Mouse (Mus musculus): ENCODE data around the gene Bcl11b. TPM values are rescaled to one million over a fixed set of nuclear protein-coding genes. Genes with fewer than 3 reads are reported as not detected.

Gene Bcl11b
- polyA plus RNA-seq, 1 experiment from 2014 or later, result 21.6 TPM

- no peaks in the 10 kb centered on the region for H3K9me3 ChIP-seq (replicated peaks)
- H3K36me3 ChIP-seq, result no peaks in the 10 kb centered on the region
- H3K4me1 ChIP-seq, result peaks cover 83% of the 10 kb centered on the region
- H3K4me2 ChIP-seq, result peak overlapping the region; percentile 55
- ATAC-seq (ENCODE audit: low FRiP score), result no peak
- H3K9ac ChIP-seq (replicated peaks), result 0 out of 2 replicates have a peak overlapping the region, but pooled peaks have one; percentile 26
- H3K27me3 ChIP-seq (replicated peaks), result no peaks in the 10 kb centered on the region
- H3K4me3 ChIP-seq (replicated peaks), result no peak overlapping the region
- H3K27ac ChIP-seq (replicated peaks), result peak overlapping the region; percentile 67; the same call in 1 of the 2 replicates
- WGBS, result 18% methylated on average over 14 of the region's 14 CpGs
Observed at GRCm38 (mm10) chr12:107978063-107978462, 25.3 kb downstream of the Bcl11b start.

DNA sequence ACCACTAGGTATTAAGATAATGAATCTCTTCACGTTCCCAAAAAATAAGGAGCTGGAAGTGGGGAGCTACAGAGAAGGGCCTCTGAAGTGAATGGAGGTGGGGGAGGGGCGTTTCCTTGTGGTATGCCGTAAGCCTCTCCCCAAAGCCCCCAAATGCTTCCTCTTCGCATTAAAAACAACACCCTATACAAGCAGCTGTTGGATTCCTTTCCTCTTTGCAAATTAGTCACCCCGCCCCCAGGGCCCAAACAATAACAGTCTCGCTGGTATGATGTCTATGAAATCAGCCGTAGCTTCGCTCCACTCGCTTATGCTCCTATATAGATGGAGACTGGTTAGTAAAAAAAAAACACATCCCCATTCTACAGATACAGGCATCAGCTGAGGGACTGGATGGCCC lies 25.9 kb downstream of the Bcl11b start:
- ATAC-seq (ENCODE audit: low FRiP score), result no peak
- Histone ChIP-seq H3K9ac (replicated peaks) (no peak overlapping the region; the same call in 1 of the 2 replicates), H3K27me3 (replicated peaks) (no peaks in the 10 kb centered on the region), H3K9me3 (replicated peaks) (no peaks in the 10 kb centered on the region), H3K4me3 (replicated peaks) (no peak overlapping the region), H3K27ac (replicated peaks) (peak overlapping the region; percentile 67), H3K4me2 (peak overlapping the region; percentile 55), H3K36me3 (no peaks in the 10 kb centered on the region), H3K4me1 (peaks cover 87% of the 10 kb centered on the region)
- WGBS, result 13% methylated on average over 9 of the region's 9 CpGs

GRCm38 (mm10) chr12:107977086-107977485 lies 26.3 kb downstream of the Bcl11b start:
- H3K4me1 ChIP-seq, result peaks cover 91% of the 10 kb centered on the region
- peak overlapping the region; percentile 16 for H3K4me3 ChIP-seq (replicated peaks)
- peak overlapping the region; percentile 67; the same call in 1 of the 2 replicates for H3K27ac ChIP-seq (replicated peaks)
- H3K9me3 ChIP-seq (replicated peaks), result no peaks in the 10 kb centered on the region
- no peaks in the 10 kb centered on the region for H3K27me3 ChIP-seq (replicated peaks)
- H3K9ac ChIP-seq (replicated peaks), result peak overlapping the region; percentile 28; the same call in 1 of the 2 replicates
- peak overlapping the region; percentile 55 for H3K4me2 ChIP-seq
- H3K36me3 ChIP-seq, result no peaks in the 10 kb centered on the region
- WGBS, result 27% methylated on average over 8 of the region's 8 CpGs
- ATAC-seq (ENCODE audit: low FRiP score), result no peak

DNA sequence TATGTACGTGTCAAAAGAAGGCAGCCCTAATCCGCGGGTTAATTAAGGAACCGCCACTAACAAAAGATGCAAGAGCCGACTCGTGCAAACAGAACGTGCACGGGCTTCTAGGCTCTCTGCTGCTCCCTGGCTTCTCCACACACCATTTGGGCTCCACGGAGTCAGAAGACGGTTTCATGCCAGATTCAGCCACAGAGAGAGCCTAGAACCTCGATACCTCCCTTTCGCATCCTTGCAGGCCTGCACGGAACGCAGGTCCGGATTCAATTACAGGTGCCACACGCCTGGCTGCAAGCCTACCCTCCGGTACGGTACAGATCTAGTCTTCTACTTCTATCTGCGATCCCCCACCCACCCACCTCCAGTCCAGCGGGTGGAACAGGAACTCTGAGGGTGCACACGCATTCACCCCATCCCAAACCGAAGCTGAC lies 26.8 kb downstream of the Bcl11b start:
- Histone ChIP-seq H3K36me3 (no peaks in the 10 kb centered on the region), H3K4me1 (peaks cover 94% of the 10 kb centered on the region), H3K27me3 (replicated peaks) (no peaks in the 10 kb centered on the region), H3K27ac (replicated peaks) (peak overlapping the region; percentile 67), H3K4me3 (replicated peaks) (peak overlapping the region; percentile 16), H3K4me2 (peak overlapping the region; percentile 55), H3K9me3 (replicated peaks) (no peaks in the 10 kb centered on the region), H3K9ac (replicated peaks) (peak overlapping the region; percentile 28; the same call in 1 of the 2 replicates)
- 19% methylated on average over 22 of the region's 22 CpGs for WGBS
- ATAC-seq (ENCODE audit: low FRiP score), result peak; percentile 42; the same call in 1 of the 2 replicates

- H3K9ac ChIP-seq (replicated peaks), result peak overlapping the region; percentile 28; the same call in 1 of the 2 replicates
- ATAC-seq (ENCODE audit: low FRiP score), result peak; percentile 26; the same call in 1 of the 2 replicates
- WGBS, result 13% methylated on average over 14 of the region's 14 CpGs
- no peaks in the 10 kb centered on the region for H3K9me3 ChIP-seq (replicated peaks)
- H3K4me3 ChIP-seq (replicated peaks), result peak overlapping the region; percentile 16
- no peaks in the 10 kb centered on the region for H3K27me3 ChIP-seq (replicated peaks)
- peak overlapping the region; percentile 55 for H3K4me2 ChIP-seq
- no peaks in the 10 kb centered on the region for H3K36me3 ChIP-seq
- peaks cover 94% of the 10 kb centered on the region for H3K4me1 ChIP-seq
- H3K27ac ChIP-seq (replicated peaks), result peak overlapping the region; percentile 67
Observed at GRCm38 (mm10) chr12:107975897-107976570, 27.4 kb downstream of the Bcl11b start.

DNA sequence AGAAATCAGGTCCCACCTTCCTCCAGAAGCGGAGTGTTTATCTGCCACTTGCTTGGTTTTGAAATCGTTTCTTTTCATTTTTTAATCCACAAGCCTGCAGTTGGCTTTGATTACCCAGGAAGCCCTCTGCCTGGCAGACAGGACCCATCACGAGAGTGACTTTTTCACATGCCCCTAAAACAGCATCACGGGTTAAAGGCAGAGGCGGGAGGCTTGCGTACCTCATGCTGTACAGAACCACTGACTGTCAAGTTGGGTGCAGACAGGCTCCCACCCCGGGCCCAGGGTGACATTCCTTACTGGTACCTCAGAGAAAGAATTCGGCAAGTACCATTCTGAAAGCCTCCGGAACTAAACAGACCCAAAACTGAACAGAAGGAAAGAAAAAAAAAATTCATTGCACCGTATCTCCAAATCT lies 27.9 kb downstream of the Bcl11b start:
- peak overlapping the region; percentile 55 for H3K4me2 ChIP-seq
- WGBS, result 63% methylated on average over 10 of the region's 10 CpGs
- no peak overlapping the region for H3K4me3 ChIP-seq (replicated peaks)
- 0 out of 2 replicates have a peak overlapping the region, but pooled peaks have one; percentile 28 for H3K9ac ChIP-seq (replicated peaks)
- H3K36me3 ChIP-seq, result no peaks in the 10 kb centered on the region
- ATAC-seq (ENCODE audit: low FRiP score), result no peak
- H3K27ac ChIP-seq (replicated peaks), result no peak overlapping the region
- peaks cover 92% of the 10 kb centered on the region for H3K4me1 ChIP-seq
- no peaks in the 10 kb centered on the region for H3K9me3 ChIP-seq (replicated peaks)
- no peaks in the 10 kb centered on the region for H3K27me3 ChIP-seq (replicated peaks)

DNA sequence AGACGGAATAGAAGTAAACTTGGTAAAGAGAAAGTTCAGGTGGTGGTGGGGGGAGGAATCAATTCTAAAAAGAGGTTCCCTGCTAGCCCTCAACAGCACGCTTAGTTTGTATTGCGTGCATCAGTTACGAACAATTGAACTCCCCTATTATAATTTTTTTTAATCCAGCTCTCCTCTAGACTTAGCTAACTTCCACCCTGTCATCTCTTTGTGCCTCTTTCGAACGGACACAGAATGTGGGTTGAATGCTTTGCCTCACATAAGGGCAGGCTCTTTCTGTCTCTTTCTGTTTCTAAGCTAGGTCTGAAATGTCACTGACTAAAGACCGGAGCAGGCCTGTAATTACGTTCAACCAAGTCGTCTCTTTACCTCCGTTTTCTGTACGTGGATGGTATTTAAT lies 28.9 kb downstream of the Bcl11b start:
- no peak for ATAC-seq (ENCODE audit: low FRiP score)
- Histone ChIP-seq H3K4me3 (replicated peaks) (no peak overlapping the region), H3K27me3 (replicated peaks) (no peaks in the 10 kb centered on the region), H3K4me1 (peaks cover 89% of the 10 kb centered on the region), H3K4me2 (no peak overlapping the region), H3K9me3 (replicated peaks) (no peaks in the 10 kb centered on the region), H3K9ac (replicated peaks) (no peak overlapping the region), H3K27ac (replicated peaks) (no peak overlapping the region), H3K36me3 (no peaks in the 10 kb centered on the region)
- WGBS, result 56% methylated on average over 11 of the region's 11 CpGs

DNA sequence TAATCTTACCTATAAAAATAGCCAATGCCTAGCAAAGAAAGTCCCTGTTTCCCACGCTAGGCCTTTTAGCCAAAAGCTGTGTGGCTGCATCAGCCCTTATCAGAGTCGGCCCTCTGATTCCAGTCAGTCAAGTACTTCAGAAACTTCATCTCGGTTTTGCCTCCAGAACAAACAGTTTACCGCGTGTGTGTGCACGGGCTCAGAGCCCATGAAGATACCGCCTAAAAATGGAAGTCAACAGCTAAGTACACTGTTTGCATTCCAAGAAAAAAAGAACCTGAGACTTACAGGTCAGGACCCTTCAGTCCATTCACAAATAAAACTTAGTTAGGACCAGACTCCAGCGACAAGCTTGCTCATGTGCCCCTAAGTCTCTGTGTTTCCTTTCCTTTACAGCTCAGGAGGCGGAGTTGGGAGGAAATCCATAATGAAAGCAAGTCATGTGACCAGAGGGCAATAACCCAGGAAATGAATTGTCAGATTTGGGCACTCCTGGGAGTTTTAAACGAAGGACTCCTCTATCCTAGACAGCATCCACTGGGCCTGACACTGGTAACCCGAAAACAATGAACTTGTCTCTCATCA lies 29.8 kb downstream of the Bcl11b start:
- no peaks in the 10 kb centered on the region for H3K9me3 ChIP-seq (replicated peaks)
- peaks cover 89% of the 10 kb centered on the region for H3K4me1 ChIP-seq
- no peaks in the 10 kb centered on the region for H3K27me3 ChIP-seq (replicated peaks)
- H3K4me3 ChIP-seq (replicated peaks), result no peak overlapping the region
- no peak overlapping the region for H3K27ac ChIP-seq (replicated peaks)
- WGBS, result 59% methylated on average over 11 of the region's 11 CpGs
- no peaks in the 10 kb centered on the region for H3K36me3 ChIP-seq
- ATAC-seq (ENCODE audit: low FRiP score), result no peak
- no peak overlapping the region for H3K9ac ChIP-seq (replicated peaks)
- H3K4me2 ChIP-seq, result no peak overlapping the region

- peaks cover 87% of the 10 kb centered on the region for H3K4me1 ChIP-seq
- 49% methylated on average over 12 of the region's 12 CpGs for WGBS
- peak overlapping the region; percentile 47 for H3K4me2 ChIP-seq
- no peaks in the 10 kb centered on the region for H3K36me3 ChIP-seq
- H3K9me3 ChIP-seq (replicated peaks), result no peaks in the 10 kb centered on the region
- no peak for ATAC-seq (ENCODE audit: low FRiP score)
- H3K9ac ChIP-seq (replicated peaks), result no peak overlapping the region
- H3K27me3 ChIP-seq (replicated peaks), result no peaks in the 10 kb centered on the region
- H3K4me3 ChIP-seq (replicated peaks), result no peak overlapping the region
- peak overlapping the region; percentile 71 for H3K27ac ChIP-seq (replicated peaks)
Observed at GRCm38 (mm10) chr12:107971081-107971780, 32.2 kb downstream of the Bcl11b start.

DNA sequence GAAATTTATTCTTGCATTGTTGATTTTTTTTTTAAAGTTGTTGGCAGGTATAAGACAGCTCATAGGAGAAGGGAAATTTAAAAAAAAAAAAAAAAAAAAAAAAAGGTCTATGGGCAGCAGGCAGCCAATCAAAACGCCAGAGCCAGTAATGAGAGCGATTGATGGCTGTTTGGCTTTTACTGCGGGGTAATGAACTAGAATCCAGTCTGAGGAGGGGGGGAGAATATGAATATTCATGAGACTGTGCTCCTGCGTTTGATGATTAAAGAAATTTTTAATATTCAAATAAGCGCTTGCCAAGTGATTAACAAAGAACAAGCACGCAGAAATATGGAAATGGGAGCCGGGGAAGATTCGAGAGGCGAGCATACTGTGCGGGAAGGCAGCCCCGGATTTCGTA lies 32.8 kb downstream of the Bcl11b start:
- H3K27me3 ChIP-seq (replicated peaks), result no peaks in the 10 kb centered on the region
- H3K36me3 ChIP-seq, result no peaks in the 10 kb centered on the region
- H3K4me2 ChIP-seq, result peak overlapping the region; percentile 47
- H3K4me1 ChIP-seq, result peaks cover 85% of the 10 kb centered on the region
- peak overlapping the region; percentile 71 for H3K27ac ChIP-seq (replicated peaks)
- 16% methylated on average over 12 of the region's 12 CpGs for WGBS
- H3K4me3 ChIP-seq (replicated peaks), result no peak overlapping the region
- peak; percentile 49; the same call in 1 of the 2 replicates for ATAC-seq (ENCODE audit: low FRiP score)
- H3K9ac ChIP-seq (replicated peaks), result no peak overlapping the region
- H3K9me3 ChIP-seq (replicated peaks), result no peaks in the 10 kb centered on the region

GRCm38 (mm10) chr12:107969841-107970371 lies 33.5 kb downstream of the Bcl11b start:
- no peaks in the 10 kb centered on the region for H3K27me3 ChIP-seq (replicated peaks)
- peak overlapping the region; percentile 22 for H3K4me3 ChIP-seq (replicated peaks)
- H3K9ac ChIP-seq (replicated peaks), result 0 out of 2 replicates have a peak overlapping the region, but pooled peaks have one; percentile 21
- H3K36me3 ChIP-seq, result no peaks in the 10 kb centered on the region
- H3K9me3 ChIP-seq (replicated peaks), result no peaks in the 10 kb centered on the region
- H3K4me2 ChIP-seq, result peak overlapping the region; percentile 47
- H3K27ac ChIP-seq (replicated peaks), result peak overlapping the region; percentile 79
- peaks cover 84% of the 10 kb centered on the region for H3K4me1 ChIP-seq
- ATAC-seq (ENCODE audit: low FRiP score), result peak; percentile 36; the same call in 1 of the 2 replicates
- 15% methylated on average over 18 of the region's 18 CpGs for WGBS
